Mouse (Mus musculus): ENCODE measurements around the gene Syp. TPM values are rescaled to one million over a fixed set of nuclear protein-coding genes. Genes with fewer than 3 reads are reported as not detected.

Syp gene
- polyA plus RNA-seq, 1 experiment = 0.54 TPM

DNA sequence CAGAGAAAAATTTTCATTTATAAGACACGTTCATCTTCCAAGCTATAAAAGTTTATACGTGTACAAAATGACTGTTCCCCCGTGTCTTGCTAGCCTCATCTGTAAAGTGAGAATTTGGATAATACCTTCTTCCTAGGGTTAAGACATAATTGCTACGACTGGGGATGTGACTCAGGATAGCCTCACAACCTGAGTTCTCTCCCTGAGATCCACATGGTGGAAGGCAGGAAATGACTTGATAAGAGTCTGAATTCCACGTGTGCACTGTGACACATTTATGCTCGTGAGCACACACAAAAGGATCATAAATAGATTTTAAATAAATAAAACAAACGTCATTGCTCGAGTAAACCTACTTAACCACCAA lies 32.7 kb upstream of the Syp start:
- H3K36me3 ChIP-seq (ENCODE audit: control insufficient read depth, insufficient read depth) = no peaks in the 10 kb centered on the region
- peak overlapping the region; percentile 33 for H3K4me3 ChIP-seq
- no peaks in the 10 kb centered on the region for H3K27me3 ChIP-seq (ENCODE audit: control insufficient read depth, insufficient read depth, insufficient read length)
- H3K79me2 ChIP-seq (ENCODE audit: control insufficient read depth, insufficient read depth) = peaks cover 3% of the 10 kb centered on the region
- H3ac ChIP-seq (ENCODE audit: control insufficient read depth, insufficient read length) = no peak overlapping the region
- H3K4me2 ChIP-seq (ENCODE audit: low read depth) = peak overlapping the region; percentile 73
- TF ChIP-seq REST (IDR thresholded peaks at IDR 0.05; ENCODE audit: insufficient read depth, insufficient read length) = no peak
- TF ChIP-seq TCF12 (IDR thresholded peaks at IDR 0.05; ENCODE audit: insufficient read depth, poor library complexity, severe bottlenecking) = no peak
- no peak for TF ChIP-seq POLR2A (IDR thresholded peaks at IDR 0.05; ENCODE audit: insufficient read length, low read depth)
- TF ChIP-seq USF1 (IDR thresholded peaks at IDR 0.05; ENCODE audit: low read depth) = no peak
- TF ChIP-seq MYOG (IDR thresholded peaks at IDR 0.05; ENCODE audit: control insufficient read depth in 1 of 3, insufficient read depth in 1 of 3, insufficient read length in 2 of 3, low read depth in 2 of 3) = no peak
- no peak for TF ChIP-seq TCF3 (IDR thresholded peaks at IDR 0.05; ENCODE audit: insufficient read length, low read depth)
- no peak for TF ChIP-seq CEBPB (IDR thresholded peaks at IDR 0.05; ENCODE audit: insufficient read depth, poor library complexity, severe bottlenecking)

DNA sequence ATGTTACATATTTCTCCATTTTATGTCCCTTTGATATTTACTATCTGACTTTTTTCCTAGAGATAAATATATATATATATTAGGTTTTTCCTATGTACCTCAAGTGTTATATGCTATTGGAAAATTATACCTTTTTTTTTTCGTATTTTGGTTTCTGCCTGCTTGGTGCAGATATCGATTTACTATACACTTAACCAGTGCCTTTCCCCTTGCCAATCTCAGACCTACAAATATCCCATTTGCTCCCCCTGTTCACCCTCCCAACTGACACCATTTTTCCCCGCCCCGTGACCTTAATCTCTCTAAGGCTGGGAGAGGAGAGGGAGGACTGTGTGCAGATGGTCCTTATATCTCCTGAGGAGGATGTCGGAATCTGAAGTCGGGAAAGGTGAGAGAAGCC lies 31.5 kb upstream of the Syp start, which contains the start of gene Cacna1f:
TSS of gene Cacna1f (plus strand) at position 301 of the 400 bp plus-strand sequence.
- Histone ChIP-seq H3ac (ENCODE audit: control insufficient read depth, insufficient read length) (no peak within 1 kb of the TSS), H3K79me2 (ENCODE audit: control insufficient read depth, insufficient read depth) (peaks cover 3% of the 10 kb centered on the region), H3K27me3 (ENCODE audit: control insufficient read depth, insufficient read depth, insufficient read length) (no peaks in the 10 kb centered on the region), H3K4me3 (no peak within 1 kb of the TSS), H3K4me2 (ENCODE audit: low read depth) (peak within 1 kb of the TSS; percentile 73), H3K36me3 (ENCODE audit: control insufficient read depth, insufficient read depth) (no peaks in the 10 kb centered on the region)
- TF ChIP-seq MYOG (IDR thresholded peaks at IDR 0.05; ENCODE audit: control insufficient read depth in 1 of 3, insufficient read depth in 1 of 3, insufficient read length in 2 of 3, low read depth in 2 of 3) = no peak
- TF ChIP-seq REST (IDR thresholded peaks at IDR 0.05; ENCODE audit: insufficient read depth, insufficient read length) = no peak
- TF ChIP-seq TCF12 (IDR thresholded peaks at IDR 0.05; ENCODE audit: insufficient read depth, poor library complexity, severe bottlenecking) = no peak
- TF ChIP-seq POLR2AphosphoS2 (IDR thresholded peaks at IDR 0.05; ENCODE audit: insufficient read length, low read depth) = no peak

- H3K27me3 ChIP-seq (ENCODE audit: control insufficient read depth, insufficient read depth, insufficient read length) = peaks cover 12% of the 10 kb centered on the region
- H3ac ChIP-seq (ENCODE audit: control insufficient read depth, insufficient read length) = no peak overlapping the region
- H3K4me3 ChIP-seq = no peak overlapping the region
- no peaks in the 10 kb centered on the region for H3K36me3 ChIP-seq (ENCODE audit: control insufficient read depth, insufficient read depth)
- TF ChIP-seq USF1 (IDR thresholded peaks at IDR 0.05; ENCODE audit: low read depth) = no peak
- TF ChIP-seq POLR2AphosphoS2 (IDR thresholded peaks at IDR 0.05; ENCODE audit: insufficient read length, low read depth) = no peak
- no peak for TF ChIP-seq MYOD1 (IDR thresholded peaks at IDR 0.05; ENCODE audit: control insufficient read depth in 1 of 3, insufficient read length in 2 of 3, low read depth in 2 of 3)
- TF ChIP-seq TCF12 (IDR thresholded peaks at IDR 0.05; ENCODE audit: insufficient read depth, poor library complexity, severe bottlenecking) = no peak
- no peak for TF ChIP-seq MYOG (IDR thresholded peaks at IDR 0.05; ENCODE audit: control insufficient read depth in 1 of 3, insufficient read depth in 1 of 3, insufficient read length in 2 of 3, low read depth in 2 of 3)
- TF ChIP-seq E2F4 (IDR thresholded peaks at IDR 0.05; ENCODE audit: insufficient read depth) = no peak
- no peak for TF ChIP-seq REST (IDR thresholded peaks at IDR 0.05; ENCODE audit: insufficient read depth, insufficient read length)
- no peak for TF ChIP-seq POLR2A (IDR thresholded peaks at IDR 0.05; ENCODE audit: insufficient read length, low read depth)
- H3K79me2 ChIP-seq (ENCODE audit: control insufficient read depth, insufficient read depth) = no peaks in the 10 kb centered on the region
- H3K4me2 ChIP-seq (ENCODE audit: low read depth) = no peak overlapping the region
These were observed 28.2 kb upstream of the Syp start for GRCm38 (mm10) chrX:7610035-7610434.

DNA sequence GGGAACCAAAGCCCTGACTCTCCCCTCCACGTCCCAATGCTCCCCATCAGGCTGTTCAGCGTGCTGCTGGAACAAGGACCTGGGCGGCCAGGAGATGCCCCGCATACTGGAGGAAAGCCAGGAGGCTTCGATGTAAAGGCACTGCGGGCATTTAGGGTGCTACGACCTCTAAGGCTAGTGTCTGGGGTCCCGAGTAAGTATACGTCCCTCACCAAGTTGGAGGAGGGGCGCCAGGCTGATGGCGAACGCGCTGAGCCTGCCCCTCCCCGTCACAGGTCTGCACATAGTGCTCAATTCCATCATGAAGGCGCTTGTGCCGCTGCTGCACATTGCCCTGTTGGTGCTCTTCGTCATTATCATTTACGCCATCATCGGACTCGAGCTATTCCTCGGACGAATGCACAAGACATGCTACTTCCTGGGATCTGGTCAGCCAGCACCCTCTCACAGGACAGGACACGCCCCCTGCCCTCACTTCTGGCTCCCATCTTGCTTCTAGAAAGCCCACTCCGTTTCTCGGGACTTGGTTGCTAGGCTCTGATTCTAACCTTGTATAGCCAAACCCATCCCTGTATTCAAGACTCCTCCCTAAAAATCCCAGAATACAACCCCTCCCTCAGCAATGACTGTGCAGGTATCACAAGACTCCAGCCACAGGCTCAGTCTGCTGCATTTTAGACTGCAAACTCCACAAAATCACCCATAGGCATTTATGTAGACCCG lies 27.6 kb upstream of the Syp start:
- Histone ChIP-seq H3K36me3 (ENCODE audit: control insufficient read depth, insufficient read depth) (no peaks in the 10 kb centered on the region), H3K4me3 (no peak overlapping the region)
- TF ChIP-seq CEBPB (IDR thresholded peaks at IDR 0.05; ENCODE audit: insufficient read depth, poor library complexity, severe bottlenecking) (no peak), E2F4 (IDR thresholded peaks at IDR 0.05; ENCODE audit: insufficient read depth) (no peak), SRF (IDR thresholded peaks at IDR 0.05; ENCODE audit: control insufficient read depth, insufficient read length, low read depth) (no peak), POLR2A (IDR thresholded peaks at IDR 0.05; ENCODE audit: insufficient read length, low read depth) (no peak), MYOG (IDR thresholded peaks at IDR 0.05; ENCODE audit: control insufficient read depth in 1 of 3, insufficient read depth in 1 of 3, insufficient read length in 2 of 3, low read depth in 2 of 3) (no peak), MYOD1 (IDR thresholded peaks at IDR 0.05; ENCODE audit: control insufficient read depth in 1 of 3, insufficient read length in 2 of 3, low read depth in 2 of 3) (no peak), USF1 (IDR thresholded peaks at IDR 0.05; ENCODE audit: low read depth) (no peak), TCF12 (IDR thresholded peaks at IDR 0.05; ENCODE audit: insufficient read depth, poor library complexity, severe bottlenecking) (no peak), REST (IDR thresholded peaks at IDR 0.05; ENCODE audit: insufficient read depth, insufficient read length) (no peak), POLR2AphosphoS2 (IDR thresholded peaks at IDR 0.05; ENCODE audit: insufficient read length, low read depth) (no peak), TCF3 (IDR thresholded peaks at IDR 0.05; ENCODE audit: insufficient read length, low read depth) (no peak), MAX (IDR thresholded peaks at IDR 0.05; ENCODE audit: low read depth) (no peak)

DNA sequence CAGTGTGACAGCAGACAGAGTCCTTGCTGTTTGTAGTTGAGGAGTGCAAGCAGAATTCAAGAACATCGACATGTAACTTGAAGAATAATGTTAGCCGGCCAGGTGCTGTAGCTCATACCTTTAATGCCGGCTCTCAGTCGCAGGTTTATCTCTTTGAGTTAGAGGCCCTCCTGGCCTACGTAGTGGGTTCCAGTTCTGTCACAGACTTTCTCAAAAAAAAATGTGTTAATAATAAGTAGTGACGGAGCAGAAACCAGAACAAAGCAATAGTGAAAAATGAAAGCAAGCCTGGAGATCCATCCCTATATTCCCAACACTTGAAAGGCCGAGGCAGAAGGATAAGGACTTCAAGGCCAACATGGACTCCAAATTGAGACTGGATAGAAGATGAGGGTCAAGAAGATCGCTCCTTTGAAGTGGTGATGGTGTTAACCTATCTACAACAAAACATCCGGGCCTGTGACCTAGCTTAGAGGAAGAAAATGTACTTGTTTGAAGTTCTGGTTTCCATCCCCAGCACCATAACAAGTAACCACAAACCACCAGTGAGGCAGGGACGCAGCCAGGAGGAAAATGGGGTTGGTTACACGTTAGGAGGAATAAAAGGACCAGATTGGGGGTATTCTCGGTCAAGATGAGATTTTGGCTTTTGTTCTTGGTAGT lies 20.3 kb upstream of the Syp start:
- Histone ChIP-seq H3K36me3 (ENCODE audit: control insufficient read depth, insufficient read depth) (no peaks in the 10 kb centered on the region), H3K79me2 (ENCODE audit: control insufficient read depth, insufficient read depth) (no peaks in the 10 kb centered on the region), H3ac (ENCODE audit: control insufficient read depth, insufficient read length) (no peak overlapping the region), H3K4me3 (no peak overlapping the region), H3K4me2 (ENCODE audit: low read depth) (no peak overlapping the region), H3K27me3 (ENCODE audit: control insufficient read depth, insufficient read depth, insufficient read length) (peaks cover 12% of the 10 kb centered on the region)
- TF ChIP-seq CEBPB (IDR thresholded peaks at IDR 0.05; ENCODE audit: insufficient read depth, poor library complexity, severe bottlenecking) (no peak), MYOG (IDR thresholded peaks at IDR 0.05; ENCODE audit: control insufficient read depth in 1 of 3, insufficient read depth in 1 of 3, insufficient read length in 2 of 3, low read depth in 2 of 3) (no peak), USF1 (IDR thresholded peaks at IDR 0.05; ENCODE audit: low read depth) (no peak), SRF (IDR thresholded peaks at IDR 0.05; ENCODE audit: control insufficient read depth, insufficient read length, low read depth) (no peak), TCF12 (IDR thresholded peaks at IDR 0.05; ENCODE audit: insufficient read depth, poor library complexity, severe bottlenecking) (no peak), MYOD1 (IDR thresholded peaks at IDR 0.05; ENCODE audit: control insufficient read depth in 1 of 3, insufficient read length in 2 of 3, low read depth in 2 of 3) (no peak), MAX (IDR thresholded peaks at IDR 0.05; ENCODE audit: low read depth) (no peak), REST (IDR thresholded peaks at IDR 0.05; ENCODE audit: insufficient read depth, insufficient read length) (no peak), POLR2A (IDR thresholded peaks at IDR 0.05; ENCODE audit: insufficient read length, low read depth) (no peak)

More for the DNA sequence above, 27.6 kb upstream of the Syp start:
- Histone ChIP-seq H3K27me3 (ENCODE audit: control insufficient read depth, insufficient read depth, insufficient read length) (peaks cover 12% of the 10 kb centered on the region), H3ac (ENCODE audit: control insufficient read depth, insufficient read length) (no peak overlapping the region), H3K79me2 (ENCODE audit: control insufficient read depth, insufficient read depth) (no peaks in the 10 kb centered on the region), H3K4me2 (ENCODE audit: low read depth) (peak overlapping the region; percentile 24)
